ENCODE assay signal across 8 mouse cellular contexts in genomic region chr10:63386991-63387390, GRCm38 (mm10). TPM values are rescaled to one million over a fixed set of nuclear protein-coding genes. Genes with fewer than 3 reads are reported as not detected.
DNase-seq lines count a peak whose midpoint lies in the region; ATAC-seq and TF ChIP-seq lines count a peak whose summit lies in the region.

No protein-coding gene starts in this region.

- peak overlapping the region; percentile 68; the same call in 1 of the 2 replicates for H3K27ac ChIP-seq in heart, embryonic 12.5 days (ENCODE audit: poor library complexity, severe bottlenecking)
- H3K27ac ChIP-seq in heart, embryonic 16.5 days (ENCODE audit: low read length) = peak overlapping the region; percentile 86
- H3K27ac ChIP-seq in liver, postnatal 0 days (ENCODE audit: low read depth) = peak overlapping the region; percentile 77

- DNase-seq in heart, adult 9 months (ENCODE audit: low spot score in 2 of 2) = no peak
- no peak for DNase-seq in G1E (ENCODE audit: low spot score)
- no peak for DNase-seq in liver, postnatal 0 days
- DNase-seq in gastrocnemius, postnatal 25 days = no peak
- no peak for DNase-seq in right cerebral cortex, adult 18-20 months
- no peak for DNase-seq in left cerebral cortex, adult 8-10 months (ENCODE audit: low spot score in 2 of 2)

- H3K9me3 ChIP-seq in heart, embryonic 12.5 days (replicated peaks) = no peaks in the 10 kb centered on the region
- H3K9me3 ChIP-seq in G1E (replicated peaks) = no peaks in the 10 kb centered on the region
- H3K9me3 ChIP-seq in heart, embryonic 16.5 days (replicated peaks; ENCODE audit: control insufficient read depth, low read length) = no peaks in the 10 kb centered on the region
- H3K9me3 ChIP-seq in liver, postnatal 0 days (ENCODE audit: low read length) = no peaks in the 10 kb centered on the region

- H3K4me3 ChIP-seq in heart, embryonic 12.5 days = peak overlapping the region; percentile 63
- peak overlapping the region; percentile 73 for H3K4me3 ChIP-seq in G1E (ENCODE audit: low read depth, low read length)
- peak overlapping the region; percentile 78 for H3K4me3 ChIP-seq in heart, embryonic 16.5 days (ENCODE audit: low read length)
- peak overlapping the region; percentile 59 for H3K4me3 ChIP-seq in liver, postnatal 0 days (ENCODE audit: low read depth, low read length)

- WGBS in heart, embryonic 12.5 days = 3% methylated on average over 10 of the region's 10 CpGs
- 1% methylated on average over 10 of the region's 10 CpGs for WGBS in heart, embryonic 16.5 days
- WGBS in liver, postnatal 0 days (ENCODE audit: insufficient replicate concordance) = under 1% methylated on average over 10 of the region's 10 CpGs

- no peaks in the 10 kb centered on the region for H3K36me3 ChIP-seq in heart, embryonic 12.5 days
- no peaks in the 10 kb centered on the region for H3K36me3 ChIP-seq in G1E (replicated peaks)
- H3K36me3 ChIP-seq in heart, embryonic 16.5 days (ENCODE audit: control insufficient read depth, insufficient read depth) = no peaks in the 10 kb centered on the region
- H3K36me3 ChIP-seq in liver, postnatal 0 days (replicated peaks; ENCODE audit: insufficient read depth, low read length) = no peaks in the 10 kb centered on the region

- H3K9ac ChIP-seq in heart, embryonic 12.5 days = peak overlapping the region; percentile 74
- peak overlapping the region; percentile 78 for H3K9ac ChIP-seq in heart, embryonic 16.5 days (ENCODE audit: low read length)
- peak overlapping the region; percentile 67 for H3K9ac ChIP-seq in liver, postnatal 0 days (replicated peaks)

- no peak for TF ChIP-seq EP300 in liver, postnatal 0 days (IDR thresholded peaks at IDR 0.05; ENCODE audit: low read depth)

- no peak for TF ChIP-seq CTCF in G1E (IDR thresholded peaks at IDR 0.05; ENCODE audit: low read depth, low read length)
- no peak for TF ChIP-seq CTCF in liver, postnatal 0 days (IDR thresholded peaks at IDR 0.05; ENCODE audit: low read depth)

- no peak for ATAC-seq in heart, embryonic 12.5 days (ENCODE audit: insufficient number of reproducible peaks, low FRiP score)
- ATAC-seq in G1E (ENCODE audit: extremely low read depth, insufficient number of reproducible peaks, low FRiP score, poor library complexity, severe bottlenecking) = no peak
- no peak for ATAC-seq in heart, embryonic 16.5 days (replicated peaks; ENCODE audit: extremely low read depth, insufficient read depth, low FRiP score)
- no peak for ATAC-seq in liver, postnatal 0 days

- no peaks in the 10 kb centered on the region for H3K4me1 ChIP-seq in heart, embryonic 12.5 days (replicated peaks)
- peaks cover 6% of the 10 kb centered on the region; the same call in 1 of the 2 replicates for H3K4me1 ChIP-seq in G1E (ENCODE audit: insufficient read depth, low read depth, low read length)
- H3K4me1 ChIP-seq in heart, embryonic 16.5 days (ENCODE audit: control insufficient read depth, insufficient read depth, low read length) = peaks cover under 1% of the 10 kb centered on the region
- peaks cover 8% of the 10 kb centered on the region for H3K4me1 ChIP-seq in liver, postnatal 0 days (ENCODE audit: insufficient read depth)

- H3K27me3 ChIP-seq in heart, embryonic 12.5 days (replicated peaks) = no peaks in the 10 kb centered on the region
- no peaks in the 10 kb centered on the region for H3K27me3 ChIP-seq in G1E (ENCODE audit: insufficient read depth, low read length)
- no peaks in the 10 kb centered on the region for H3K27me3 ChIP-seq in heart, embryonic 16.5 days (ENCODE audit: control insufficient read depth, insufficient read depth, low read length)
- H3K27me3 ChIP-seq in liver, postnatal 0 days (ENCODE audit: insufficient read depth, low read length) = no peaks in the 10 kb centered on the region

- H3K4me2 ChIP-seq in heart, embryonic 12.5 days = peak overlapping the region; percentile 72
- peak overlapping the region; percentile 92 for H3K4me2 ChIP-seq in heart, embryonic 16.5 days (ENCODE audit: low read depth, low read length)
- H3K4me2 ChIP-seq in liver, postnatal 0 days (ENCODE audit: low read depth, low read length) = peak overlapping the region; percentile 83

RNA-seq across cellular contexts. Expression of gene Dnajc12, which starts 4.7 kb away (rescaled TPM):
- 7.7 and 8.2 TPM in 2 replicates for polyA plus RNA-seq in heart, embryonic 12.5 days (2016; fragmentation: Nextera tagmentation; extraction: Ambion mirVana)
- total RNA-seq in G1E (2014; fragmentation: Nextera tagmentation) (1.2 and 8.5 TPM in 2 replicates), G1E (2017) (1.7 and 1.9 TPM in 2 replicates)
- 0.20 and 0.43 TPM in 2 replicates for polyA plus RNA-seq in G1E (2012)
- polyA plus RNA-seq in heart, embryonic 16.5 days (2015; fragmentation: Nextera tagmentation; extraction: Ambion mirVana) = 6.6 and 7.5 TPM in 2 replicates
- polyA plus RNA-seq in liver, postnatal 0 days (2015; fragmentation: Nextera tagmentation; extraction: Ambion mirVana) = 14.8 and 15.4 TPM in 2 replicates
- 10 to 100 TPM; 14.4 to 15.6 TPM for total RNA-seq in gastrocnemius, postnatal 25 days (2021)
- total RNA-seq in left cerebral cortex, adult 8-10 months (2022) = 10 to 100 TPM; 25.0 to 33.4 (median 27.9) TPM

RNA-seq across cellular contexts. Expression of gene Sirt1, which starts 5.5 kb away (rescaled TPM):
- polyA plus RNA-seq in heart, embryonic 12.5 days (2016; fragmentation: Nextera tagmentation; extraction: Ambion mirVana) = 4.7 and 4.8 TPM in 2 replicates
- 27.5 and 36.9 TPM in 2 replicates for total RNA-seq in G1E (2014; fragmentation: Nextera tagmentation)
- total RNA-seq in G1E (2017) = 35.6 and 38.5 TPM in 2 replicates
- 1.7 and 1.8 TPM in 2 replicates for polyA plus RNA-seq in G1E (2012)
- 2.6 and 2.7 TPM in 2 replicates for polyA plus RNA-seq in heart, embryonic 16.5 days (2015; fragmentation: Nextera tagmentation; extraction: Ambion mirVana)
- 2.8 and 3.1 TPM in 2 replicates for polyA plus RNA-seq in liver, postnatal 0 days (2015; fragmentation: Nextera tagmentation; extraction: Ambion mirVana)
- total RNA-seq in gastrocnemius, postnatal 25 days (2021) = 1 to 10 TPM; 5.4 to 6.8 TPM
- total RNA-seq in left cerebral cortex, adult 8-10 months (2022) = 10 to 100 TPM; 14.2 to 16.5 (median 14.7) TPM

RNA-seq across cellular contexts. Expression of gene Gm7075, which starts 34.6 kb away (rescaled TPM):
- 0.53 TPM in 1 of 2 replicates, not detected in the other for polyA plus RNA-seq in heart, embryonic 12.5 days (2016; fragmentation: Nextera tagmentation; extraction: Ambion mirVana)
- not detected in 2 replicates for total RNA-seq in G1E (2014; fragmentation: Nextera tagmentation)
- not detected in 2 replicates for total RNA-seq in G1E (2017)
- not detected in 2 replicates for polyA plus RNA-seq in G1E (2012)
- not detected in 2 replicates for polyA plus RNA-seq in heart, embryonic 16.5 days (2015; fragmentation: Nextera tagmentation; extraction: Ambion mirVana)
- polyA plus RNA-seq in liver, postnatal 0 days (2015; fragmentation: Nextera tagmentation; extraction: Ambion mirVana) = not detected in 2 replicates
- total RNA-seq in gastrocnemius, postnatal 25 days (2021) = not detected
- not detected for total RNA-seq in left cerebral cortex, adult 8-10 months (2022)

RNA-seq across cellular contexts. Expression of gene Ctnna3, which starts 42.9 kb away (rescaled TPM):
- polyA plus RNA-seq in heart, embryonic 12.5 days (2016; fragmentation: Nextera tagmentation; extraction: Ambion mirVana) = 24.0 and 27.3 TPM in 2 replicates
- total RNA-seq in G1E (2014; fragmentation: Nextera tagmentation) = not detected in 2 replicates
- 0.12 TPM in 1 of 2 replicates, not detected in the other for total RNA-seq in G1E (2017)
- not detected in 2 replicates for polyA plus RNA-seq in G1E (2012)
- 27.6 and 29.1 TPM in 2 replicates for polyA plus RNA-seq in heart, embryonic 16.5 days (2015; fragmentation: Nextera tagmentation; extraction: Ambion mirVana)
- 0.05 TPM in 1 of 2 replicates, not detected in the other for polyA plus RNA-seq in liver, postnatal 0 days (2015; fragmentation: Nextera tagmentation; extraction: Ambion mirVana)
- 10 to 100 TPM; 11.0 to 15.8 TPM for total RNA-seq in gastrocnemius, postnatal 25 days (2021)
- total RNA-seq in left cerebral cortex, adult 8-10 months (2022) = 1 to 10 TPM; 3.2 to 4.6 (median 4.0) TPM
